Mouse (Mus musculus) ovary, postnatal 10 days (tissue): ENCODE results near the gene Ubn2.
"Not testable (repeated sequence)": the region's sequence is repeated elsewhere in the genome, so short reads cannot be mapped to it uniquely, and the experiment has no call there.

Source experiments
- DNase-seq: peaks from one replicate; pipeline ENCODE4 v3.0.0; 2022; ENCODE audit warnings: low spot score

Gene Ubn2

GRCm38 (mm10) chr6:38534640-38535365 lies 101.1 kb downstream of the Ubn2 start:
- peak; percentile 99 for DNase-seq

GRCm38 (mm10) chr6:38535366-38535690 lies 101.6 kb downstream of the Ubn2 start:
- DNase-seq = no peak

GRCm38 (mm10) chr6:38535788-38536187 lies 102.0 kb downstream of the Ubn2 start:
- no peak for DNase-seq

GRCm38 (mm10) chr6:38544141-38544540 lies 110.4 kb downstream of the Ubn2 start:
- not testable (repeated sequence) for DNase-seq

- DNase-seq = not testable (repeated sequence)
Observed at GRCm38 (mm10) chr6:38547005-38547404, 113.3 kb downstream of the Ubn2 start.

GRCm38 (mm10) chr6:38547707-38548106 lies 114.0 kb downstream of the Ubn2 start:
- no peak for DNase-seq

GRCm38 (mm10) chr6:38548595-38548994 lies 114.8 kb downstream of the Ubn2 start:
- not testable (repeated sequence) for DNase-seq

GRCm38 (mm10) chr6:38549840-38550239 lies 116.1 kb downstream of the Ubn2 start:
- DNase-seq = not testable (repeated sequence)

- DNase-seq = no peak
Observed at GRCm38 (mm10) chr6:38550250-38551061, 116.7 kb downstream of the Ubn2 start.

GRCm38 (mm10) chr6:38551062-38551988 lies 117.6 kb downstream of the Ubn2 start, which contains the start of gene Luc7l2:
TSS of gene Luc7l2 (plus strand) at chr6:38551334.
- peak; percentile 83 for DNase-seq

GRCm38 (mm10) chr6:38551989-38552635 lies 118.4 kb downstream of the Ubn2 start:
- DNase-seq = peak; percentile 97

GRCm38 (mm10) chr6:38552636-38553000 lies 118.9 kb downstream of the Ubn2 start:
- no peak for DNase-seq
